Mouse (Mus musculus) gastrocnemius, adult 8-10 months (tissue): ENCODE measurements around the gene Psmd8. TPM values are rescaled to one million over a fixed set of nuclear protein-coding genes. Genes with fewer than 3 reads are reported as not detected.
A peak's percentile ranks its signal among the peaks of the same experiment; 100 is the strongest.
"Not testable (repeated sequence)": the region's sequence is repeated elsewhere in the genome, so short reads cannot be mapped to it uniquely, and the experiment has no call there.

Source experiments
- DNase-seq, 2 experiments: peaks; one replicate each; pipeline ENCODE4 v3.0.0; 2022; ENCODE audit warnings: low spot score in 2 of 2
- total RNA-seq, 4 experiments: library from RNA; stranded (reverse); gene quantifications; 2 replicates each; pipeline ENCODE4 v1.2.4; 2022

Psmd8 gene
- 100 to 1,000 TPM; 168 to 274 (median 229) TPM for total RNA-seq

- peak; percentile 94 to 96 for DNase-seq
Measured at GRCm38 (mm10) chr7:29180077-29180853, at the start of gene Psmd8. TSS of gene Psmd8 (minus strand) at chr7:29180701.

GRCm38 (mm10) chr7:29228202-29228601, 47.7 kb upstream of the Psmd8 start:
- no peak for DNase-seq

- DNase-seq, result no peak
Measured at GRCm38 (mm10) chr7:29225520-29225919, 45.0 kb upstream of the Psmd8 start.

GRCm38 (mm10) chr7:29224756-29225394, 44.4 kb upstream of the Psmd8 start:
- no peak for DNase-seq

- DNase-seq, result no peak
Measured at GRCm38 (mm10) chr7:29214846-29215245, 34.3 kb upstream of the Psmd8 start.

- DNase-seq, result no peak
Measured at GRCm38 (mm10) chr7:29214236-29214635, 33.7 kb upstream of the Psmd8 start.

GRCm38 (mm10) chr7:29213675-29214082, 33.2 kb upstream of the Psmd8 start, which contains the start of gene Catsperg1:
TSS of gene Catsperg1 (minus strand) at chr7:29214035.
- no peak for DNase-seq

GRCm38 (mm10) chr7:29212775-29213560, 32.5 kb upstream of the Psmd8 start:
- not testable (repeated sequence) for DNase-seq

- DNase-seq, result no peak
Measured at GRCm38 (mm10) chr7:29212199-29212765, 31.8 kb upstream of the Psmd8 start.

GRCm38 (mm10) chr7:29211415-29212198, 31.1 kb upstream of the Psmd8 start:
- DNase-seq, result peak; percentile 91 to 92

GRCm38 (mm10) chr7:29211013-29211412, 30.5 kb upstream of the Psmd8 start:
- DNase-seq, result peak in 1 of 2 experiments; percentile 45

GRCm38 (mm10) chr7:29202577-29202976, 22.1 kb upstream of the Psmd8 start:
- no peak for DNase-seq

GRCm38 (mm10) chr7:29194230-29194629, 13.7 kb upstream of the Psmd8 start:
- DNase-seq, result not testable (repeated sequence)

- DNase-seq, result not testable (repeated sequence)
Measured at GRCm38 (mm10) chr7:29181323-29181722, 822 bp upstream of the Psmd8 start.

GRCm38 (mm10) chr7:29180854-29181236, 344 bp upstream of the Psmd8 start:
- DNase-seq, result no peak

- DNase-seq, result peak; percentile 30 to 42
Measured at GRCm38 (mm10) chr7:29179323-29179722, 1.2 kb downstream of the Psmd8 start.

GRCm38 (mm10) chr7:29178106-29178505, 2.4 kb downstream of the Psmd8 start:
- DNase-seq, result no peak

GRCm38 (mm10) chr7:29172390-29173016, 8.0 kb downstream of the Psmd8 start:
- no peak for DNase-seq

- no peak for DNase-seq
Measured at GRCm38 (mm10) chr7:29171562-29172097, 8.9 kb downstream of the Psmd8 start.
